Mouse (Mus musculus) kidney, adult 18-20 months (tissue): ENCODE measurements at regions not wholly inside any gene's neighbourhood (a gene's known extent, or its start where the extent isn't known, plus 50 kb on each side); places are given as distances from the start of the nearest gene placed in this dataset.
"Not testable (repeated sequence)": the region's sequence is repeated elsewhere in the genome, so short reads cannot be mapped to it uniquely, and the experiment has no call there.

Experiments
- DNase-seq: peaks from one replicate; pipeline ENCODE4 v3.0.0; 2021

- DNase-seq = no peak
Measured at GRCm38 (mm10) chr8:37048912-37049692, 55.7 kb downstream of the AI429214 start.

GRCm38 (mm10) chr8:37049969-37050683 lies 56.7 kb downstream of the AI429214 start:
- DNase-seq = no peak

GRCm38 (mm10) chr8:37050684-37051028 lies 57.3 kb downstream of the AI429214 start:
- DNase-seq = no peak

GRCm38 (mm10) chr8:37056376-37056775 lies 63.0 kb downstream of the AI429214 start:
- DNase-seq = no peak

GRCm38 (mm10) chr8:37058390-37058789 lies 65.0 kb downstream of the AI429214 start:
- no peak for DNase-seq

GRCm38 (mm10) chr8:37062012-37062944 lies 68.9 kb downstream of the AI429214 start:
- peak; percentile 65 for DNase-seq

- peak; percentile 68 for DNase-seq
Measured at GRCm38 (mm10) chr8:37063764-37064331, 70.4 kb downstream of the AI429214 start.

- DNase-seq = no peak
Measured at GRCm38 (mm10) chr8:37072905-37073304, 79.5 kb downstream of the AI429214 start.

GRCm38 (mm10) chr8:37099727-37100126 lies 106.3 kb downstream of the AI429214 start:
- DNase-seq = no peak

- not testable (repeated sequence) for DNase-seq
Measured at GRCm38 (mm10) chr8:37112386-37112785, 119.0 kb downstream of the AI429214 start.

GRCm38 (mm10) chr8:37125834-37126233 lies 132.4 kb downstream of the AI429214 start:
- no peak for DNase-seq

GRCm38 (mm10) chr8:37129670-37130069 lies 136.3 kb downstream of the AI429214 start:
- DNase-seq = no peak

GRCm38 (mm10) chr8:37131988-37132387 lies 138.6 kb downstream of the AI429214 start:
- no peak for DNase-seq

- DNase-seq = no peak
Measured at GRCm38 (mm10) chr8:37134192-37134964, 141.0 kb downstream of the AI429214 start.

GRCm38 (mm10) chr8:37150286-37150685 lies 156.9 kb downstream of the AI429214 start:
- no peak for DNase-seq

- DNase-seq = no peak
Measured at GRCm38 (mm10) chr8:37154361-37154760, 161.0 kb downstream of the AI429214 start.

GRCm38 (mm10) chr8:37154946-37155345 lies 161.5 kb downstream of the AI429214 start:
- DNase-seq = peak; percentile 16

- peak; percentile 65 for DNase-seq
Measured at GRCm38 (mm10) chr8:37159481-37159880, 166.1 kb downstream of the AI429214 start.

- DNase-seq = no peak
Measured at GRCm38 (mm10) chr8:37196859-37197258, 203.5 kb downstream of the AI429214 start.

- no peak for DNase-seq
Measured at GRCm38 (mm10) chr8:37215894-37216293, 222.5 kb downstream of the AI429214 start.

GRCm38 (mm10) chr8:37227091-37227490 lies 233.7 kb downstream of the AI429214 start:
- no peak for DNase-seq

- DNase-seq = no peak
Measured at GRCm38 (mm10) chr8:37237306-37237705, 243.9 kb downstream of the AI429214 start.
